Mouse (Mus musculus) midbrain, embryonic 16.5 days (tissue): ENCODE measurements at regions not wholly inside any gene's neighbourhood (a gene's known extent, or its start where the extent isn't known, plus 50 kb on each side); places are given as distances from the start of the nearest gene placed in this dataset.

Experiments used
- ATAC-seq: fragments of 200-750 bp; cut with Nextera tagmentation; 2 replicates; pipeline ENCODE4 v1.8.0; 2017; ENCODE audit warnings: moderate TSS enrichment
- H3K27ac ChIP-seq: fragments of 300-500 bp; sonication (generic); 2 replicates; pipeline ENCODE4 v1.5.1; 2014; ENCODE audit warnings: mild to moderate bottlenecking, low read length, mixed read lengths
- H3K27me3 ChIP-seq: fragments of 300-500 bp; sonication (generic); 2 replicates; pipeline ENCODE4 v1.6.1; 2014; ENCODE audit warnings: low read depth, low read length, mixed read lengths; ENCODE audit not compliant: control insufficient read depth, insufficient read depth
- H3K36me3 ChIP-seq: fragments of 300-500 bp; sonication (generic); 2 replicates; pipeline ENCODE4 v1.6.1; 2014; ENCODE audit warnings: mild to moderate bottlenecking, low read length, moderate library complexity, mixed read lengths; ENCODE audit not compliant: control insufficient read depth, insufficient read depth
- H3K4me1 ChIP-seq: fragments of 300-500 bp; sonication (generic); 2 replicates; pipeline ENCODE4 v1.6.1; 2014; ENCODE audit warnings: mild to moderate bottlenecking, low read length, mixed read lengths; ENCODE audit not compliant: control insufficient read depth, insufficient read depth
- H3K4me2 ChIP-seq: fragments of 300-500 bp; sonication (generic); 2 replicates; pipeline ENCODE4 v1.6.1; 2014; ENCODE audit warnings: mild to moderate bottlenecking, low read length, mixed read lengths
- H3K4me3 ChIP-seq: fragments of 300-500 bp; sonication (generic); 2 replicates; pipeline ENCODE4 v1.5.1; 2014; ENCODE audit warnings: low read depth, mild to moderate bottlenecking, low read length, moderate library complexity, mixed read lengths
- H3K9ac ChIP-seq: fragments of 300-500 bp; sonication (generic); 2 replicates; pipeline ENCODE4 v1.6.1; 2014; ENCODE audit warnings: low read depth, low read length, mixed read lengths
- H3K9me3 ChIP-seq: fragments of 300-500 bp; sonication (generic); replicated peaks from 2 replicates; pipeline ENCODE4 v1.6.1; 2014; ENCODE audit warnings: mild to moderate bottlenecking, low read length, mixed read lengths; ENCODE audit not compliant: control insufficient read depth, poor library complexity, severe bottlenecking
- WGBS: fragments of 180-500 bp; shearing (Covaris S2); extraction: QIAGEN DNeasy Blood & Tissue Kit; methylation state at CpG from one replicate; pipeline ENCODE4 v1.1.7; 2014; 5-methylcytosine and 5-hydroxymethylcytosine counted together

- WGBS = 98% methylated on average over 2 of the region's 2 CpGs
- H3K36me3 ChIP-seq = no peaks in the 10 kb centered on the region
- no peak overlapping the region for H3K4me3 ChIP-seq
- no peaks in the 10 kb centered on the region for H3K27me3 ChIP-seq
- ATAC-seq = no peak
- no peak overlapping the region for H3K4me2 ChIP-seq
- no peaks in the 10 kb centered on the region for H3K4me1 ChIP-seq
- no peak overlapping the region for H3K27ac ChIP-seq
- H3K9me3 ChIP-seq = no peaks in the 10 kb centered on the region
- H3K9ac ChIP-seq = no peak overlapping the region
Measured at GRCm38 (mm10) chr17:91388039-91388438, 295.2 kb upstream of the Nrxn1 start.

GRCm38 (mm10) chr17:91385949-91386348 lies 293.1 kb upstream of the Nrxn1 start:
- no peaks in the 10 kb centered on the region for H3K27me3 ChIP-seq
- no peak overlapping the region for H3K9ac ChIP-seq
- no peaks in the 10 kb centered on the region for H3K9me3 ChIP-seq
- H3K4me3 ChIP-seq = no peak overlapping the region
- ATAC-seq = no peak
- WGBS = 85% methylated on average over 2 of the region's 2 CpGs
- no peaks in the 10 kb centered on the region for H3K4me1 ChIP-seq
- H3K36me3 ChIP-seq = no peaks in the 10 kb centered on the region
- no peak overlapping the region for H3K27ac ChIP-seq
- H3K4me2 ChIP-seq = no peak overlapping the region

- no peaks in the 10 kb centered on the region for H3K9me3 ChIP-seq
- H3K27ac ChIP-seq = no peak overlapping the region
- no peaks in the 10 kb centered on the region for H3K4me1 ChIP-seq
- H3K27me3 ChIP-seq = no peaks in the 10 kb centered on the region
- no peak overlapping the region for H3K4me2 ChIP-seq
- no peak overlapping the region for H3K9ac ChIP-seq
- WGBS = 84% methylated on average over 2 of the region's 2 CpGs
- no peak overlapping the region for H3K4me3 ChIP-seq
- H3K36me3 ChIP-seq = no peaks in the 10 kb centered on the region
- no peak for ATAC-seq
Measured at GRCm38 (mm10) chr17:91368156-91368555, 275.3 kb upstream of the Nrxn1 start.

- no peak overlapping the region for H3K4me2 ChIP-seq
- no peaks in the 10 kb centered on the region for H3K4me1 ChIP-seq
- H3K27ac ChIP-seq = no peak overlapping the region
- H3K4me3 ChIP-seq = no peak overlapping the region
- 79% methylated on average over 1 of the region's 1 CpGs for WGBS
- no peak overlapping the region for H3K9ac ChIP-seq
- H3K36me3 ChIP-seq = no peaks in the 10 kb centered on the region
- H3K27me3 ChIP-seq = no peaks in the 10 kb centered on the region
- H3K9me3 ChIP-seq = no peaks in the 10 kb centered on the region
- ATAC-seq = no peak
Measured at GRCm38 (mm10) chr17:91361261-91361660, 268.4 kb upstream of the Nrxn1 start.

- Histone ChIP-seq H3K9ac (no peak overlapping the region), H3K4me2 (no peak overlapping the region), H3K27ac (no peak overlapping the region), H3K9me3 (no peaks in the 10 kb centered on the region), H3K36me3 (no peaks in the 10 kb centered on the region), H3K27me3 (no peaks in the 10 kb centered on the region), H3K4me1 (no peaks in the 10 kb centered on the region), H3K4me3 (no peak overlapping the region)
- ATAC-seq = no peak
- WGBS = 90% methylated on average over 2 of the region's 2 CpGs
Measured at GRCm38 (mm10) chr17:91352107-91352506, 259.2 kb upstream of the Nrxn1 start.

GRCm38 (mm10) chr17:91336882-91337281 lies 244.0 kb upstream of the Nrxn1 start:
- ATAC-seq = no peak
- WGBS = 100% methylated on average over 1 of the region's 1 CpGs
- H3K27me3 ChIP-seq = no peaks in the 10 kb centered on the region
- H3K9ac ChIP-seq = no peak overlapping the region
- H3K27ac ChIP-seq = no peak overlapping the region
- H3K4me2 ChIP-seq = no peak overlapping the region
- H3K36me3 ChIP-seq = no peaks in the 10 kb centered on the region
- no peak overlapping the region for H3K4me3 ChIP-seq
- no peaks in the 10 kb centered on the region for H3K4me1 ChIP-seq
- no peaks in the 10 kb centered on the region for H3K9me3 ChIP-seq

GRCm38 (mm10) chr17:91333790-91334189 lies 240.9 kb upstream of the Nrxn1 start:
- no peak overlapping the region for H3K9ac ChIP-seq
- no peak overlapping the region for H3K27ac ChIP-seq
- no peak overlapping the region for H3K4me2 ChIP-seq
- no peaks in the 10 kb centered on the region for H3K4me1 ChIP-seq
- H3K27me3 ChIP-seq = no peaks in the 10 kb centered on the region
- H3K9me3 ChIP-seq = no peaks in the 10 kb centered on the region
- H3K36me3 ChIP-seq = no peaks in the 10 kb centered on the region
- 97% methylated on average over 4 of the region's 4 CpGs for WGBS
- H3K4me3 ChIP-seq = no peak overlapping the region
- no peak for ATAC-seq

GRCm38 (mm10) chr17:91333202-91333601 lies 240.3 kb upstream of the Nrxn1 start:
- H3K36me3 ChIP-seq = no peaks in the 10 kb centered on the region
- no peak overlapping the region for H3K27ac ChIP-seq
- H3K4me1 ChIP-seq = no peaks in the 10 kb centered on the region
- no peak overlapping the region for H3K9ac ChIP-seq
- no peaks in the 10 kb centered on the region for H3K27me3 ChIP-seq
- ATAC-seq = no peak
- 81% methylated on average over 1 of the region's 1 CpGs for WGBS
- no peak overlapping the region for H3K4me2 ChIP-seq
- no peaks in the 10 kb centered on the region for H3K9me3 ChIP-seq
- no peak overlapping the region for H3K4me3 ChIP-seq

GRCm38 (mm10) chr17:91324377-91324776 lies 231.5 kb upstream of the Nrxn1 start:
- no peaks in the 10 kb centered on the region for H3K9me3 ChIP-seq
- H3K36me3 ChIP-seq = no peaks in the 10 kb centered on the region
- ATAC-seq = no peak
- no peak overlapping the region for H3K9ac ChIP-seq
- no peak overlapping the region for H3K27ac ChIP-seq
- 53% methylated on average over 1 of the region's 1 CpGs for WGBS
- no peaks in the 10 kb centered on the region for H3K4me1 ChIP-seq
- H3K4me3 ChIP-seq = no peak overlapping the region
- no peaks in the 10 kb centered on the region for H3K27me3 ChIP-seq
- no peak overlapping the region for H3K4me2 ChIP-seq

- no peaks in the 10 kb centered on the region for H3K27me3 ChIP-seq
- H3K4me3 ChIP-seq = no peak overlapping the region
- H3K36me3 ChIP-seq = no peaks in the 10 kb centered on the region
- no peak for ATAC-seq
- no peak overlapping the region for H3K27ac ChIP-seq
- H3K4me1 ChIP-seq = no peaks in the 10 kb centered on the region
- H3K9me3 ChIP-seq = no peaks in the 10 kb centered on the region
- no peak overlapping the region for H3K9ac ChIP-seq
- H3K4me2 ChIP-seq = no peak overlapping the region
Measured at GRCm38 (mm10) chr17:91286875-91287274, 194.0 kb upstream of the Nrxn1 start.
